Mouse (Mus musculus) forebrain, embryonic 14.5 days (tissue): ENCODE results near the gene Dglucy. TPM values are rescaled to one million over a fixed set of nuclear protein-coding genes. Genes with fewer than 3 reads are reported as not detected.

Source experiments
- ATAC-seq: fragments of 200-750 bp; cut with Nextera tagmentation; 2 replicates; pipeline ENCODE4 v1.8.0; 2017; ENCODE audit warnings: mild to moderate bottlenecking, moderate library complexity
- DNase-seq: peaks from one replicate; pipeline ENCODE4 v3.0.0-alpha.2; 2015; ENCODE audit warnings: low spot score
- H3K27ac ChIP-seq: fragments of 300-500 bp; sonication (generic); 2 replicates; pipeline ENCODE4 v1.5.1; 2014; ENCODE audit warnings: low read depth, mild to moderate bottlenecking, control low read depth, low read length, moderate library complexity
- H3K27me3 ChIP-seq: fragments of 300-500 bp; sonication (generic); replicated peaks from 2 replicates; pipeline ENCODE4 v1.6.1; 2014; ENCODE audit warnings: low read length, control low read depth, mixed read lengths; ENCODE audit not compliant: control insufficient read depth, insufficient read depth
- H3K36me3 ChIP-seq: fragments of 300-500 bp; sonication (generic); 2 replicates; pipeline ENCODE4 v1.6.1; 2014; ENCODE audit warnings: low read length, control low read depth; ENCODE audit not compliant: control insufficient read depth, insufficient read depth
- H3K4me1 ChIP-seq: fragments of 300-500 bp; sonication (generic); 2 replicates; pipeline ENCODE4 v1.6.1; 2014; ENCODE audit warnings: antibody characterized with exemption, low read length, control low read depth; ENCODE audit not compliant: control insufficient read depth, insufficient read depth
- H3K4me2 ChIP-seq: fragments of 300-500 bp; sonication (generic); 2 replicates; pipeline ENCODE4 v1.6.1; 2014; ENCODE audit warnings: mild to moderate bottlenecking, control low read depth, low read length
- H3K4me3 ChIP-seq: fragments of 300-500 bp; sonication (generic); 2 replicates; pipeline ENCODE4 v1.5.1; 2014; ENCODE audit warnings: low read depth, low read length, control low read depth
- H3K9ac ChIP-seq: fragments of 300-500 bp; sonication (generic); 2 replicates; pipeline ENCODE4 v1.6.1; 2014; ENCODE audit warnings: mild to moderate bottlenecking, low read length, control low read depth, moderate library complexity
- H3K9me3 ChIP-seq: fragments of 300-500 bp; sonication (generic); replicated peaks from 2 replicates; pipeline ENCODE4 v1.6.1; 2016; ENCODE audit warnings: low read length, control low read depth, mixed read lengths; ENCODE audit not compliant: control insufficient read depth
- WGBS: fragments of 180-500 bp; shearing (Covaris S2); extraction: QIAGEN DNeasy Blood & Tissue Kit; methylation state at CpG from one replicate; pipeline ENCODE4 v1.1.7; 2014; 5-methylcytosine and 5-hydroxymethylcytosine counted together
- polyA plus RNA-seq: library from polyadenylated mRNA; unstranded; fragments of >200 nt; fragmentation: Nextera tagmentation; extraction: Ambion mirVana; gene quantifications from 2 replicates; pipeline ENCODE4 v1.2.1, GENCODE M21; 2014

Dglucy gene
- polyA plus RNA-seq, 1 experiment from 2014 or later = 2.7 TPM

DNA sequence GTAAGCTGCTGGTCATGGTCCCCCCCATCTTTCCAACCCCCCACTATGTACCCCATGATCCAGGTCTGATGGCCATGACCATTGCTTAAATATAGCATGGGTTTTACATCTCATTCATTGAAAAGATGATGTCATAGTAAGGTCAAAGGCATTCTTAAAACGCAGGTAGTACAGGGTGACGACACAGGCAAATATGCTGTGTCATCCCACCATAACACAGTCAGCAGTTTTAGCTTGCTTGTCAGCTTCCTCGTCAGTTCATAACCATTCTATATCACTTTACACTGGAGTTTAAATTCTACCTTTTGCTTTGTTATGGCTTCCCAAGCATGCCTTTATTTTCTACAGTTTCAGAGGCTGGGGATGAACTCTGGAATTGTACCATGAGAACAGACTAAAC is 83.4 kb downstream of the Dglucy start:
- H3K4me3 ChIP-seq = no peak overlapping the region
- WGBS = 94% methylated on average over 3 of the region's 3 CpGs
- H3K9ac ChIP-seq = no peak overlapping the region
- H3K9me3 ChIP-seq = no peaks in the 10 kb centered on the region
- no peak overlapping the region for H3K4me2 ChIP-seq
- H3K36me3 ChIP-seq = no peaks in the 10 kb centered on the region
- no peaks in the 10 kb centered on the region for H3K27me3 ChIP-seq
- H3K4me1 ChIP-seq = no peaks in the 10 kb centered on the region
- DNase-seq (no peak), ATAC-seq (no peak)
- H3K27ac ChIP-seq = no peak overlapping the region

DNA sequence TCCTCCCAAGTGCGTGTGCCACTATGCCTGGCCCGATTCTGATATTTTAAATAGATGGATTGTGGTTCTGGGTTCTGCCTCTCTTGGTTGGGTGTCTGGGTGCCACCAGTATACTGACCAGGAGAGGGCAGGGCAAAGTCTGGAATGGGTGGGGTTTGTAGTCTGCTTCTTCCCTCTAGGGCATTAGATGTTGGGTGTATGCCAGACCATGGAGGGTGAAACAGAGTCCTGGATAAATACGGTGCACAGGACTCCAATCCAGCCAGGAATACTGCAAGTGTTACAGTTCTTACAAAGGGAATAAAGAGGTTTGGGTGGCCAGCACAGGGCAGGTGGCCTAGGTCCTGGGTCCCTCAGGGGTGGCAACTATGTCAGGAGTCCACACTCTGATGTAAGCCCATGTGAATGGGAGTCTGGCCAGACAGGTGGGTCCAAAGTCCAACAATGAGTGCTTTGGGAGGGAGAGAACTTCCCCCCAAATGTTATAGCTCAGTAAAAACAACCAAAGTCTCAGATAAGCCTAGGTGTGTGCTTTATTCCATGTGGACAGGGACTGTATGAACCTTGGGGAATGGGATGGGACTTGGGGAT is 84.1 kb downstream of the Dglucy start:
- no peak overlapping the region for H3K27ac ChIP-seq

DNA sequence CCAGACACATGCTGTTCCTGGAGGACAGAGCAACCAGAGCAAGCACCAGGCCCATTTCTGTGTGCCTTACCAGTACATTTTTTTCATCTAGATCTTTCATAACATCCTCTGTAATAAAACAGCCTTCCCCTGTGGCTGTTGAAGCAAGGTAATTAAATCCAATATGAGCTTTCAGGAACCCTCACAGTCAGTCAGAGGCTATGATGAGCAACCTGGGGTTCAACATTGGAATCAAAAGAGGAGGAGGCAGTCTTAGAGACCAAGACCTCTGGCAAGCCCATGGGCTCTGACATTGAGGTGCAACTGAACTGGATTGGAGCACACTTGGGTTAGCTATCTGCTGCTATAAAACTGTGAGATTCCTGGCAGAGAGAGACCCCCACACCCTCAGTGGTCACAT is 86.2 kb downstream of the Dglucy start:
- Histone ChIP-seq H3K36me3 (no peaks in the 10 kb centered on the region), H3K27ac (no peak overlapping the region), H3K4me2 (no peak overlapping the region), H3K9ac (no peak overlapping the region), H3K4me3 (no peak overlapping the region), H3K4me1 (peaks cover 4% of the 10 kb centered on the region; the same call in 1 of the 2 replicates), H3K9me3 (no peaks in the 10 kb centered on the region), H3K27me3 (no peaks in the 10 kb centered on the region)
- no peak for DNase-seq
- no peak for ATAC-seq

More for the DNA sequence above, 84.1 kb downstream of the Dglucy start:
- WGBS = 87% methylated on average over 3 of the region's 3 CpGs
- DNase-seq = no peak
- Histone ChIP-seq H3K36me3 (no peaks in the 10 kb centered on the region), H3K27me3 (no peaks in the 10 kb centered on the region), H3K4me2 (no peak overlapping the region), H3K4me3 (no peak overlapping the region), H3K9ac (no peak overlapping the region), H3K9me3 (no peaks in the 10 kb centered on the region), H3K4me1 (peaks cover 1% of the 10 kb centered on the region; the same call in 1 of the 2 replicates)
- no peak for ATAC-seq

DNA sequence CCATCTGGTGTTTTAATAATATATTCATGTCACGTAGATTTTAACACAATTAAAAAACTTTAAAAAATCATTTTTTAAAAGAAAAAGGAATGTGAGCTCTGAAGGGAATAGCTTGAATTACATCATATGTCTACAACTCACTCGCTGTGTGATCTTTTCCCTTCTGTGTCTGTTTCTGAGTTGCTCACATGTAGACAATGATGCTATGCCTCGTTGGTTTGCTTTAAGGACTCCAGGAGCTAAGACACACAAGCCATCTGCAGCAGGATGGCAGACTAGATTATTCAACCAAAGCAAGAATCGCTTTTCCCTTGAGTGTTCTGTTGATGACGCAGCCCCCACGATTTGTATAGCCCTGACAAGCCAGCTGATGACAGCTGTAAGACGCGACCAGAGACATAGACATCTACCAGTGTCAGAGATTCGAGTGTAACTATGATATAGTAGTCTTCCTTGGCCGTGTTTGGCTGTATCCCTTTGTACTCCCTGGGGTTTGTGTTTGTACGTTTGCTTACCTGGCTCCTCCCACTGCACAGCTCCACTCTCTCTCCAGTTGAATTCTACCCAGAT is 86.7 kb downstream of the Dglucy start:
- H3K4me1 ChIP-seq = peaks cover 4% of the 10 kb centered on the region; the same call in 1 of the 2 replicates
- no peaks in the 10 kb centered on the region for H3K9me3 ChIP-seq
- H3K36me3 ChIP-seq = no peaks in the 10 kb centered on the region
- no peak overlapping the region for H3K4me2 ChIP-seq
- ATAC-seq = no peak
- H3K4me3 ChIP-seq = no peak overlapping the region
- H3K9ac ChIP-seq = no peak overlapping the region
- H3K27ac ChIP-seq = no peak overlapping the region
- 77% methylated on average over 11 of the region's 11 CpGs for WGBS
- no peaks in the 10 kb centered on the region for H3K27me3 ChIP-seq
- DNase-seq = no peak

DNA sequence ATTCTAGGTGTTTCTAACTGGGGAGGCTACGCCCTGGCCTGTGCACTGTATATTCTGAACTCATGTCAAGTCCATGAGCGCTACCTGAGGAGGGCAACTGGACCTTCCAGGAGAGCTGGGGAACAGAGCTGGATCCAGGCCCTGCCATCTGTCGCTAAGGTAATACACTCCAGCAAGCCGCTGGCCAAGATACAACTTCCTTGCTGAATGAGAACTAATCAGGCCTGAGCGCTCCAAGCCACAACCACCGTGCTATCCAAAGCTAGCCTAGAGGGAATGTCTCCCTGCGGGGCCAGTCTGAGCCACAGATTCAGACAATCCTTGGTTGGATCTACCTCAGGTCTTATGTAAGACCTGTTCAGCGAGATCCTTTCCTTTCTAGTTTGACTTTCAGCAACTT is 88.2 kb downstream of the Dglucy start:
- H3K9ac ChIP-seq = no peak overlapping the region
- peaks cover 4% of the 10 kb centered on the region; the same call in 1 of the 2 replicates for H3K4me1 ChIP-seq
- no peak overlapping the region for H3K27ac ChIP-seq
- WGBS = 86% methylated on average over 8 of the region's 8 CpGs
- H3K4me2 ChIP-seq = no peak overlapping the region
- no peaks in the 10 kb centered on the region for H3K27me3 ChIP-seq
- ATAC-seq (no peak), DNase-seq (no peak)
- no peaks in the 10 kb centered on the region for H3K9me3 ChIP-seq
- no peaks in the 10 kb centered on the region for H3K36me3 ChIP-seq
- no peak overlapping the region for H3K4me3 ChIP-seq

DNA sequence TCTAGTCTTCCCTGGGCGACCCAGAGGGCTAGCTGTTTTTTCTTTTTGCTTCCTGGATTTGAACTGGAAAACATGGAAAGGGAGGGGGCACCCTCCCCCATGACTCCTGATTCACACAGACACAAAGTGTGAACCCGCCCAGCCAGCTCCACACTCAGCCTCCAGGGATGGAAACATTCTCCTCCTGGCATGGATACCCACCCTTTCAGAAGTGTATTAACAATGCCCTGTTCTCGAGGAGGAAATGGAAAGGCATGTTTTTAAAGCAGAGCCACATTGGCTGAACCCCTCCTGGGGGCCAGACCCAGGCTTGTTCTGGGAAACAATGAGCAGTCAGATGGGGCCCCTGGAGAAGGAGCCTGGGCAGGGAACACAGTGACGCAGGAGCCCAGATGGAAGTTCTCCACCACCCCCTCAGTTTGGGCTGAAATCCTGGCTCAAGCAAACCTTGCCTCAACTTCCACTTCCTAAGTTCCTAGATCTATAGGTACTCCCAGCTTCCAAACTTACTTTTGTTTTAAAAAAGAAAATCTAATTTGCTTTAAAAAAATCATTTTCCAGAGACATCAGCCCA is 89.3 kb downstream of the Dglucy start:
- Histone ChIP-seq H3K27me3 (no peaks in the 10 kb centered on the region), H3K36me3 (no peaks in the 10 kb centered on the region), H3K4me3 (no peak overlapping the region), H3K27ac (no peak overlapping the region), H3K4me1 (peaks cover 4% of the 10 kb centered on the region; the same call in 1 of the 2 replicates), H3K9me3 (no peaks in the 10 kb centered on the region), H3K9ac (no peak overlapping the region), H3K4me2 (no peak overlapping the region)
- ATAC-seq = no peak
- WGBS = 56% methylated on average over 4 of the region's 4 CpGs
- DNase-seq = no peak

DNA sequence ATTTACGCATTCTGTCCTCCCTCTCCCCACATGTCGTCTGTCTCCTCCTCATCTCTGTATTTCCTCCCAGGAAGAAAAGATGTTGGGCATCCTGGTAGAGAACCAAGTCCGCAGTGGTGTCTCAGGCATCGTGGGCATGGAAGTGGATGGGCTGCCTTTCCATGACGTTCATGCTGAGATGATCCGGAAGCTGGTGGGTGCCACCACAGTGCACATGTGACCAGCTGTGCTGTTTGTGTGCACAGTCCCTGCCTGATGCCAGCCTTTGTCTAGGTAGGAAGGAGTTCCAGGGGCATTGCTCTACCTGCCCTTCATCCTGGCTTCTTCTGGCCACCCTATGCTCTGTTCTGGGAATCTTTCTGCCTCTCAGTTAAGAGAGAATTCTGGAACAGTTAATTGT is 92.4 kb downstream of the Dglucy start:
- no peaks in the 10 kb centered on the region for H3K27me3 ChIP-seq
- WGBS = 93% methylated on average over 6 of the region's 6 CpGs

DNA sequence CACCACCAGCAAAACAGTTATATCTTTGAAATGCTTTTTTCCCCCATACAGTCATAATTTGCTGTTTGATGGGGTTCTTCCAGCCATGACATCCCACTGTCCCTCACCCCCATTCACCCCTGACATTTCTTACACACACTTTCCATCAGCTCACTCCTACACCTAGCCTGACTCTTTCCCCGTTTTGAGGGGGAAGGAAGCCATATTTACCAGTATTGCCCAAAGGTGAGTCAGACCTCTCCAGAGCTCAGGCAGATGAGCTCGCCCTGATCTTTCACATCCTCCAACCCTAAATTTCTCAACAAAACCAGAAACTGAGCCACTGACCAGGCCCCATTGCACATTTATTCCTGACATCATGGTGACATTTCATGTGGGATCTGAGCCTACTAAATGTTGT is 93.0 kb downstream of the Dglucy start:
- Histone ChIP-seq H3K9me3 (no peaks in the 10 kb centered on the region), H3K36me3 (no peaks in the 10 kb centered on the region), H3K4me3 (no peak overlapping the region), H3K4me2 (no peak overlapping the region), H3K9ac (no peak overlapping the region), H3K4me1 (peaks cover 4% of the 10 kb centered on the region; the same call in 1 of the 2 replicates), H3K27ac (no peak overlapping the region), H3K27me3 (no peaks in the 10 kb centered on the region)
- 90% methylated on average over 2 of the region's 2 CpGs for WGBS
- DNase-seq (no peak), ATAC-seq (no peak)

More for the DNA sequence above, 92.4 kb downstream of the Dglucy start:
- no peak overlapping the region for H3K4me2 ChIP-seq
- H3K27ac ChIP-seq = no peak overlapping the region
- peaks cover 4% of the 10 kb centered on the region; the same call in 1 of the 2 replicates for H3K4me1 ChIP-seq
- no peak for ATAC-seq
- DNase-seq = no peak
- H3K4me3 ChIP-seq = no peak overlapping the region
- H3K36me3 ChIP-seq = no peaks in the 10 kb centered on the region
- H3K9ac ChIP-seq = no peak overlapping the region
- no peaks in the 10 kb centered on the region for H3K9me3 ChIP-seq

DNA sequence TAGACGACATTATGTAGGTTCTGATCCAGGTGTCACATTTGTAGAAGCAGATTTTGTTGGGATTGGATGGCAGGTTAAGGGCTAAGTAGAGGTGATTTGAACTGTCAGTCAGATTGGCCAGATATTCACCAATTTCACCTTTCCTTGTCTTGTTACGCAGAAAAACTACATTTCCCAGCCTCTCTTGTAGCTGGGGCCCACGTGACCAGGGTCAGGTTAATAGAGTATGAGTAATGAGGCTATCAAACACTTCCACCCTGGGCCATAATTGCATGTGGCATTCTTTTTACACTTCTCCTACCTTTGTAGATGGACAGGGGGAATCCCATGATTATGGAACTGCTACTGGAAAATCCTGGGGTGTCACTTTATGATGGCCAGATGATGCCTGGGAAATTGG is 94.8 kb downstream of the Dglucy start:
- Histone ChIP-seq H3K4me3 (no peak overlapping the region), H3K9ac (no peak overlapping the region), H3K9me3 (no peaks in the 10 kb centered on the region), H3K4me2 (no peak overlapping the region), H3K27ac (no peak overlapping the region), H3K36me3 (no peaks in the 10 kb centered on the region), H3K4me1 (no peaks in the 10 kb centered on the region), H3K27me3 (no peaks in the 10 kb centered on the region)
- 82% methylated on average over 3 of the region's 3 CpGs for WGBS
- ATAC-seq = no peak
- no peak for DNase-seq
